Mouse (Mus musculus) cerebellum, adult 8-10 months (tissue): Measurements from ENCODE around the gene Impad1.

Experiments
- DNase-seq: peaks from one replicate; pipeline ENCODE4 v3.0.0; 2022

Gene Impad1

GRCm38 (mm10) chr4:4792992-4793834, at the start of gene Impad1:
Impad1 (minus strand) TSS chr4:4793355.
- peak; percentile 92 for DNase-seq

DNA sequence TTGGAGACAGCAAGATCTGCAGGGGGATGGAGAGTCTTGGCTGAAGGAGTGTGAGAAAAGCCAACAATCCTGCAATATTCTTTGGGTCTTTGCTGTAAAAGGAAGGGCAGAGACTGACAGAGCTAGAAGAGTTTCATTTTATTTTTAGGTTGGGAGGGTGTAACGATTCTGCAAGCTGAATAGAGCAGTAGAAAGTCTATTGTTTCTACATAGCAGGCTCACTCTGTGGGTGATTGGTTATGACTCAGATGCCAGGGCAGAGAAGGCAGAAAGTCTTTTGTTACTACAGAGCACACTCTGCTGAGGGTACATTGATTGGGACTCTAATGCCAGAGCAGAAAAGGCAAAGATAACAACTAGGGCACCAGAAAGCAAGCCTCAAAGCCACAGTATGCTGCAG, 47.0 kb upstream of the Impad1 start:
- no peak for DNase-seq

GRCm38 (mm10) chr4:4833789-4834295, 40.7 kb upstream of the Impad1 start:
- DNase-seq: no peak

DNA sequence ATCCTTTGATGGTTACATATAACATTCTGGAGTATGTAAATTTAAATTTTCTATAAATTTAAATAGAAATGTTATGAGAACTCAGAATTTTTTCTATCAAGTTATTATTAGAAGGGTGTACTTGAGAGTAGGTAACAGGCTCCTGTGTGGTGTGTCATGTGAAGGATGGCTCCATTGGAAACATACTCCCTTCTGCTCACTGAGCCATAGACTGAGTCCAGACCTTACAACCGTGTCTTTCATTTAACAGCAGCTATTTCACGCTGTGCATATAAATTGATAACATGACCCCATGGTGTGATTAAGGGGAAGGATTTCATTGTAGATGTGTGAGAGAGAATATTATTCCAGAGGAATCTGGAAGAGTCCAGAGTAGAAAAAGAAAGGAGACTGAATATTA, 35.0 kb upstream of the Impad1 start:
- no peak for DNase-seq

DNA sequence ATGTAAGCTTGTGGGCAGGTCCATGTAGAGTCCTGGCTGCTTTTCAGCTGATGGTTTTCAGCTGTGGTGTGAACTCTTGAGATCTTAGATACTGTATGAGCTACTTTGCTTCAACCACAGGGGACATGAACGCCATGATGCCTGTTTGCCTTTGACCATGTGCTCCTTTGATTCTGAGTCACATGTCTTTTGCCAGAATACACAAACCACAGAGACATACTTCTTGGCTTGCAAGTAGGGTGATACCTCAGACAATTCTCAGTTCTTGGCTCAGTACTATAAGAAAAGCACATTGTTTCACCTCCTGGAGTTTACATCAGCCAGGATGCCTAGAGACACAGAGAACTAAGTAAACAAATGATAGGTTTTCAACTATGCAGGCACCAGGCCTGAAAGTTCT, 29.0 kb upstream of the Impad1 start:
- DNase-seq: no peak

GRCm38 (mm10) chr4:4792141-4792991, 789 bp downstream of the Impad1 start:
- peak; percentile 48 for DNase-seq

DNA sequence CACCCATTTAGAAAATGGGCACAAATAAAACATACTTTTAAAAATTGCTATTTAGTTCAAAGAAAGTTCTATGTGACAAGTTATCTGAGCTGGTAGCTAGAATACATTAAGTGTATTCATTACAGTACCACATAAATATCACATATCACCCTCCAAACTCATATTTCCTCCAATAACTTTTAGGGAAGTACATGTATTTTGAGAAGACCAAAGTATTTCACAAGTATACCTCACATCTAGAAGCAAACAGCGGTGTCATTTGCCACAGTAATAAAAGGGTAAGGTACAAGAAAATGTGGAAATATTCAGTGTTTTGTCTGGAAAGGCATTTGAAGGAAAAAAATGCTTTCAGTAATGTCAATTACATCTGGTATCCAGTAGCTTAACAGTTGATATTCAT, 2.0 kb downstream of the Impad1 start:
- no peak for DNase-seq

- DNase-seq: no peak
These were observed 8.0 kb downstream of the Impad1 start for GRCm38 (mm10) chr4:4785169-4785568.

GRCm38 (mm10) chr4:4784305-4784704, 8.8 kb downstream of the Impad1 start:
- no peak for DNase-seq

DNA sequence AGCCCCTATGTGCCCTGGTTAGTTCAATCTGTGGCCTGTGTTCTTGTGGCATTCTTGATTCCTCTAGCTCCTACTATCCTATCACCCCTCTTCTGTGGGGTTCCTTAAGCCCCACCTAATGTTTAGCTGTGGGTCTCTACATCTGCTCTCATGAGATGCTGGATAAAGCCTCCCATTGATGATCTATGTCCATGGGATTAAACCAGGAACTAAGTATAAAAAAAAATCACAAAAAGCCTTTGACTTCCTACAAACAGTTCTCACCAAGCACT, 9.5 kb downstream of the Impad1 start:
- DNase-seq: no peak

DNA sequence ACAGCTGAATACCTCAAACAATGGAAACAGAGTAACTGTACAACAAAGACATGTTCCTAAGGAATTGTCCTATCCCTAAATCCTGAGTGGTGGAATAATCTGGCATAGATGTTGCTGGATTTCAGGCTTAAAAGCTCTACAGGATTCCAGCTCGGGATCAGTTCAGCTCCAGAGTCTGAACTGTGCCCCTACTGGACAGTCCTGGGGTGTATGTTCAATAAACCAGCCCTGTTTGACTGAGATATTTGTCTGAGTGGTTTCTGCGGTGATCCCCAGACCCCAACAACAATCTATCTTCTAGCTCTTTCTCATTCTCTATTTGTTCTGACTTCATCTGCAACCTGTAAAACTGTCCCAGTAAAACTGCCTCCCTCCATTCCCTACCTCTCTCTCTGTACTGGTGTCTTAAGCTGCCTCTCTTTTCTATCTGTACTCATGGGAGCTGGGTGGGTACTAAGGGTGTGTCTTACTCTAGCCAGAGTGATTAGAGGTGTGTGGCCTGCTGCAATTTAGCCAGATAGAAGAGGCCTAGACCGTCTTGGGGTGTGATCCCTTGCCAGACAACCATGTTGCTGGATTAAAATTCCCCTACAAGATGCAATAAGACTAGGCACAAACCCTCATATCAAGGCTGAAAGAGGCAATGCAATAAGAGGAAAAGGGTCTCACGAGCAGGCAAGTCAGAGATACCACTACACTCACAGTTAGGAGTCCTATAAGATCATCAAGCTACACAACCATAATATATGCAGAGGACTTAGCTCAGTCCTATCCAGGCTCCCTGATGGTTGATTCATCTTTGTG, 10.1 kb downstream of the Impad1 start:
- no peak for DNase-seq

- no peak for DNase-seq
These were observed 13.8 kb downstream of the Impad1 start for GRCm38 (mm10) chr4:4779265-4779770.

DNA sequence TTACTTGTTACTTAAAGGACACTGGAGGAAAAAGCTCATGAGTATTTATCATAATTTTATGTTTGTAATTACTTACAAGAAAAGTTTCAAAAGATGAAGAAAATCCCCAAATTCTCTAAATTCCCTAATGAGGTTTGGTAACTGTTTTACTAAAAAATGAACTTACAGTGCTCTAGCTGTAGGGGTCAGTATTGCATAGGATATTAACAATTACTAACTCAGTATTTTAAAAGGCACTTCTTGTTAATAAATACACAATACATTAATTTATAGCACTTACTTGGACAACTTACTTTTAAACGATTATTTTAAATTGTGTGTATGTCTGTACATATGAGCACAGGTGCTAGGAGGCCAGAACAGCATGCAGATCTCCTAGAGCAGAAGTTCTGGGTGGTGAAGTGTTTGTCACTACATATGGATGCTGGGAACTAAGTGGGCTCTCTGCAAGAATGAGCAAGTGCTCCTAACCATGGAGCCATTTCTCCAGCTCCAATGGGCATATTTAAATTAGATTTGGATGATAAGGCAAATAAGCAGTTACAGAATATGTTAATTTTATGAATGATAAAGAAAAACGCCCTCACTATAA, 21.5 kb downstream of the Impad1 start:
- DNase-seq: no peak

DNA sequence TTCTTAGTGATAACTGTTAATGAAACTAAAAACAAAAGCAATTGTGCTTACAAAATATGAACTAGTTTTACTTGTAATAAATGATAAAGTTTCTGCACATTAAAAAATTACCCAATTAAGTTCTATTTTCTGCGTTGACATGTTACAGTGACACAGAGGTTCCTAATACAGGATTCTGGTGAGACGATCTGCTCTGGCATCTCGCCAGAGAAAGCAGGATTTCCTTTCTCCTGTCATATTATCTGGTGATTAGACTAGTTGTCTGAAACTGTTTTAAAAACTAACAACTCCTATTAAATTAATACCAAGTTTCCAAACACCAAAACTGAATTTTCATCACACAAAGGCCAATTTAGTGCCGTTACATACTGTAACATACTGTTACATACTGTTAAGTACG, 27.3 kb downstream of the Impad1 start:
- DNase-seq: no peak

DNA sequence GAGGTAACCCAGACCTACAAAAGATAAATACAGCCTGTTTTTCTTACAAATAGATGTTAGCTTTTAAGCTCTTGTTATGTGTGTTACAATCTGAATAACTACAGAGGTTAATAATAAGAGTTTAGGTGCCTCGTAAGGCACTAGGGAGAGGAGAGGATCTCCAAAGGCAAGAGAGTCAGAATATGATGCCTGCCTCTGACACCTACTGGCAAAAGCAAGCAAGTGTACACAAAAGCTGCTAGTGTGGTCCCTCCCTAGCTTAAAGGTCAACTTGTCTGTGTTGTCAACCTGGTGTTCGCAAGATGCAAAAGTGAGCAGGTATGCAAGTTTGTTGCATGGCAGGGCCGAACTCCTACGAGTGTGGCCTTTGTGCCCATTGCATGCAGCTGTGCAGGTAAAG, 34.8 kb downstream of the Impad1 start:
- DNase-seq: no peak

GRCm38 (mm10) chr4:4729427-4729826, 63.7 kb downstream of the Impad1 start:
- no peak for DNase-seq

GRCm38 (mm10) chr4:4726241-4726776, 66.8 kb downstream of the Impad1 start:
- no peak for DNase-seq

DNA sequence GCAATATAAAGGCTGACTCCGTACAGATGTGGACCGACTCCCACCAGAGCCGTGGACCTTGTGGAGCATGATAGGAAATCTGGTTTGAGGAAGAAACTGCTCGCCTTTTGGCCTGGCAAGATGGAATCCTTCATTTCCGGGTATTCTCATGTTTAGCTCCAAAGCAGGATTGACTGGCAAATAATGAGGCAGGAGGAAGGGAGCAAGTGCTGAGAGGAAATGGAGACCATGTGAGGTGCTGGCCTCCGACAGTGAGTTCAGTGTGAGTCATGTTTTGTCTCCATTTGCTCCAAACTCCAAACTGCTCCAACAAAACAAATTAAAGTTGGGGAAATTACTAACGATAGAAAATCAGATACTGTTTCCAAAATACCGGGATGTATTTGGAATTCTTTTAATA, 69.3 kb downstream of the Impad1 start:
- no peak for DNase-seq

- DNase-seq: no peak
These were observed 71.1 kb downstream of the Impad1 start for GRCm38 (mm10) chr4:4722081-4722480.

- DNase-seq: no peak
These were observed 75.3 kb downstream of the Impad1 start for GRCm38 (mm10) chr4:4717763-4718347.
